Mouse (Mus musculus) CH12.LX (cell line): ENCODE data around the gene Tnnc1.

Source experiments
- BHLHE40 ChIP-seq: IDR thresholded peaks from 2 replicates; pipeline ENCODE4 v1.6.1; 2011; ENCODE audit warnings: mild to moderate bottlenecking, low read depth, low read length, improper control_type of control experiment
- ZC3H11A ChIP-seq: IDR thresholded peaks from 2 replicates; pipeline ENCODE4 v1.6.1; 2012; ENCODE audit warnings: low read depth, mild to moderate bottlenecking, inconsistent platforms, low read length, improper control_type of control experiment

DNA sequence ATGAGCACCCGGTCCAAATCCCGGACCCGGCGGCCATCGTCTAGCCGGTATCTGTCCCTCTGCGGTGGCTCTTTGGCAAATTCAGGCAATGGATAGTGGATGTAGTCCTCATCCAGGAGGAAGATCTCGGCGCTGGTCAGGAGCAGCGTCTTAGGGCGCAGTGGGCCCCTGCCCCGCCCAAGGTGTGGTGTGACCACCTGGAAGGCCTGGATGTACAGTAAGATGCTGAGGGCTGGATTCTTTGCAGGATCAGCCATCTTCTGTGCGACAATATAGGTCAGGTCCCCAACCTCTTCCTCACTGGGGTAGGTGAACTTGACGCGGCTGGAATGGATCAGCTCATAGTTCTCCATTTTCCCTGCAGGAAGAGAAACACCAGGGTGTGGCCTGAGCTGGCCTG, 36.3 kb upstream of the Tnnc1 start:
- TF ChIP-seq ZC3H11A (no peak), BHLHE40 (no peak)
